Mouse (Mus musculus) liver, embryonic 14.5 days (tissue): ENCODE results near the gene Pgs1. TPM values are rescaled to one million over a fixed set of nuclear protein-coding genes. Genes with fewer than 3 reads are reported as not detected.

Source experiments
- ATAC-seq: fragments of 200-750 bp; cut with Nextera tagmentation; 2 replicates; pipeline ENCODE4 v1.8.0; 2017; ENCODE audit warnings: moderate number of reproducible peaks, mild to moderate bottlenecking, moderate library complexity; ENCODE audit not compliant: insufficient read depth
- DNase-seq, 3 experiments: peaks; one replicate each; pipeline ENCODE4 v3.0.0-alpha.2; 2012 to 2013; ENCODE audit warnings: low read depth in 3 of 3, low spot score in 3 of 3
- H3K27ac ChIP-seq: fragments of 300-500 bp; sonication (generic); 2 replicates; pipeline ENCODE4 v1.5.1; 2014; ENCODE audit warnings: moderate library complexity, mild to moderate bottlenecking, control low read depth, inconsistent platforms
- H3K27me3 ChIP-seq: fragments of 300-500 bp; sonication (generic); 2 replicates; pipeline ENCODE4 v1.6.1; 2014; ENCODE audit warnings: mild to moderate bottlenecking, low read length, moderate library complexity; ENCODE audit not compliant: control insufficient read depth, insufficient read depth
- H3K36me3 ChIP-seq: fragments of 300-500 bp; sonication (generic); replicated peaks from 2 replicates; pipeline ENCODE4 v1.6.1; 2014; ENCODE audit warnings: low read depth; ENCODE audit not compliant: control insufficient read depth, insufficient read depth
- H3K4me1 ChIP-seq, 2 experiments: fragments of 200-500 bp in 1 of 2; fragments of 300-500 bp in 1 of 2; sonication (generic) in 1 of 2; replicated peaks; 2 replicates each; pipeline ENCODE4 v1.6.1; 2012 to 2014; ENCODE audit warnings: antibody characterized with exemption in 1 of 2, inconsistent platforms in 1 of 2, low read length in 1 of 2; ENCODE audit not compliant: control insufficient read depth in 2 of 2, insufficient read depth in 2 of 2
- H3K4me2 ChIP-seq: fragments of 300-500 bp; sonication (generic); 2 replicates; pipeline ENCODE4 v1.6.1; 2014; ENCODE audit warnings: low read depth, mild to moderate bottlenecking, control low read depth, moderate library complexity
- H3K4me3 ChIP-seq, 2 experiments: fragments of 200-500 bp in 1 of 2; fragments of 300-500 bp in 1 of 2; sonication (generic) in 1 of 2; 2 replicates each; pipeline ENCODE4 v1.5.1; 2012 to 2014; ENCODE audit warnings: low read depth in 2 of 2, low read length in 2 of 2, mild to moderate bottlenecking in 2 of 2, control low read depth in 1 of 2, inconsistent platforms in 1 of 2, moderate library complexity in 1 of 2; ENCODE audit not compliant: insufficient read depth in 1 of 2
- H3K9ac ChIP-seq: fragments of 300-500 bp; sonication (generic); replicated peaks from 2 replicates; pipeline ENCODE4 v1.6.1; 2014; ENCODE audit warnings: mild to moderate bottlenecking, control low read depth, moderate library complexity
- H3K9me3 ChIP-seq: fragments of 300-500 bp; sonication (generic); 2 replicates; pipeline ENCODE4 v1.6.1; 2016; ENCODE audit warnings: low read length, mixed read lengths; ENCODE audit not compliant: control insufficient read depth
- CTCF ChIP-seq: IDR thresholded peaks from 2 replicates; pipeline ENCODE4 v1.5.1; 2016; ENCODE audit warnings: antibody characterized with exemption, low read depth, control low read depth
- EP300 ChIP-seq: IDR thresholded peaks from 2 replicates; pipeline ENCODE4 v1.6.1; 2016; ENCODE audit warnings: antibody characterized with exemption, low read depth
- WGBS: fragments of 180-500 bp; shearing (Covaris S2); extraction: QIAGEN DNeasy Blood & Tissue Kit; methylation state at CpG from one replicate; pipeline ENCODE4 v1.1.7; 2014; ENCODE audit not compliant: insufficient replicate concordance; 5-methylcytosine and 5-hydroxymethylcytosine counted together
- polyA plus RNA-seq, 2 experiments: library from polyadenylated mRNA; depleted of rRNA in 1 of 2; stranded (reverse) in 1 of 2; unstranded in 1 of 2; fragments of >200 nt; fragmentation: Nextera tagmentation in 1 of 2; extraction: Ambion mirVana in 1 of 2; gene quantifications; 2 replicates each; pipeline versions ENCODE4 v1.2.1 to v1.2.3; 2012 to 2014

Gene Pgs1
- polyA plus RNA-seq, 2 experiments = 11.2 to 12.9 TPM

DNA sequence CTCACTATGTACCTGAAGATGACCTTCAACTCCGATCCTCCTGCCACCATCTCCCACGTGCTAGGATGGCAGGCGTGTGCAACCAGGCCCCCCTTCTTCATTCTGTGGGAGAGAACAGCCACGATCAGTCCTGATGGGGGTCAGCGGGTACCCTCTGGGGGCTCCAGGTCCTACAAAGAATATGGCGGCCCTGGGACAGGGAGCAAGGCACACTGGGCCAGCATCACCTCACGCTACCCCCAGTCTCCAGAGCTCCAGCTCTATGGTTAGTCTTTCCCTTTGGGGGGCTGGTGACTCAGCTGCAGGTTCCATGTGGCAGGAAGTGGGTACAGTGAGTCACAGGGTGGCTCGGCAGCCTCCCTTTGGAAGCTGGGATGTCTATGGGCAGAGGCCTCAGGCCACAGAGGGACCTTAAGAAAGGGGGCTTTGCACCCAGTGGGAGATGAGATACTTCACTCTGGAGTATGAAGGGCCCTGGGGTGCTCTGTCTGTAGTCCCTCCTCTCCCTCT lies 44.7 kb upstream of the Pgs1 start:
- Histone ChIP-seq H3K9ac (no peak overlapping the region), H3K9me3 (no peaks in the 10 kb centered on the region), H3K4me1 (peaks cover 0 to 4% of the 10 kb centered on the region in 2 experiments; a peak in 2 of 4 replicates), H3K4me3 (no peak overlapping the region), H3K36me3 (no peaks in the 10 kb centered on the region), H3K27ac (no peak overlapping the region), H3K27me3 (no peaks in the 10 kb centered on the region; the same call in 1 of the 2 replicates), H3K4me2 (no peak overlapping the region)
- WGBS = 57% methylated on average over 8 of the region's 8 CpGs
- DNase-seq (no peak), ATAC-seq (no peak)
- TF ChIP-seq EP300 (no peak), CTCF (no peak)

DNA sequence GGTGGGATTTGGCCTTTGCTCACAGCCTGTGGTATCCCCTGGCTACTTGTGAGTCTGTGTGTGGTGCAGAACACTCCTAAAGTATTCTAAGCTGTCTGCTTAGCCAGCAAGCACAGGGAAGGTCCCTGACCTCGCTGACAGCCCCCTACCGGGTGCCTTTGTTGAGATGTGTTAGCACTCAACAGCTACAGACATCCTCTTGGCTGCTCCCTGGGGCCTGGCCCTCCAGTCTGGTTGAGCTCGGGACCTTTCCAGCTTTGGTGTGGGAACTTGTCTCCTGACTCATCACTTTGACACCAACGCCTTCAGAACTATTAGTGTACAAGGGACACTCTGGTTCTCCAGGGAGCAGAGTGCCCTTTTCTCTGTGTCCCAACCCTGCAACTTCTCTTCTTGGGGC lies 44.2 kb upstream of the Pgs1 start:
- Histone ChIP-seq H3K4me1 (peaks cover 0 to 4% of the 10 kb centered on the region in 2 experiments; a peak in 2 of 4 replicates), H3K27ac (no peak overlapping the region), H3K4me3 (no peak overlapping the region), H3K9ac (no peak overlapping the region), H3K36me3 (no peaks in the 10 kb centered on the region), H3K9me3 (no peaks in the 10 kb centered on the region), H3K27me3 (no peaks in the 10 kb centered on the region), H3K4me2 (no peak overlapping the region)
- TF ChIP-seq EP300 (no peak), CTCF (no peak)
- WGBS = 40% methylated on average over 4 of the region's 4 CpGs
- ATAC-seq = no peak
- DNase-seq = no peak

DNA sequence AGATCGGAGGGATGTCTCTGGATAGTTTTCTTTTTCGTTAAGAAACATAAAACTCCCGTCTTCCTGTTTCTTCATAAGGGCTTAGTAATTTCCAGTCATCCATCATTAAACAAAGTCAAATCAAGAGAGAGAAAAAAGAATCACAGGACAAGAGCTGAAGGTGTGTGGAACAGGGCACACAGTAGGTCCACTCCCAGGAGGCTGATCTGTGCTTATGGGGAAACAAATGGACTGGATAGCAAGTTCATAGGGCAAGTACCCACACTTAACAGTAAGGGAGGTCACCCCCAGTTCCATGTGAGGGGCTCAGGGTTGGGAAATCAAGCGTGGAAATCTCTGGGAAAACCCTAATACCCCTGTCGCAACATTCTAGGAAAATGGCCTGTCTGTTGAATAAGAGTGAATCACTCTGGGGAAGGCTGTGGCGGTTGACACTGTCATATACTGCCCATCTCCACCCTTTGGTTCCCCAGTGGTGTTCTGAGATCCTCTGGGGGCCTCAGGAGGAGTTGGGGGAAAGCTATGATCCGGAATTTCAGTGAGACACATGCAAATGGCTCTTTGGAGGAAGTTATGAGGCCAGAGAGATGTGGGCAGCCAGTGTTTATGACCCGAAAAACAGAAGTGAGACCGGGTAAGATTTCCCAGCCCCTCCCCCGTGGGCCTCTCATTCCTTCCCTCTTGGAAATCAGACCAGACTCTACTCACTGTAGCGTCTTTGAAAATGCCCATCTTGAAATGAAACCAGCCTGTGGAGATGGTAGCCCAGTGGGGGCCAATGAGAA lies 39.7 kb upstream of the Pgs1 start:
- no peaks in the 10 kb centered on the region for H3K9me3 ChIP-seq
- no peaks in the 10 kb centered on the region; a peak in 1 of 4 replicates for H3K4me1 ChIP-seq
- TF ChIP-seq EP300 (no peak), CTCF (no peak)
- no peak overlapping the region for H3K4me3 ChIP-seq
- peaks cover 23% of the 10 kb centered on the region for H3K27me3 ChIP-seq
- 34% methylated on average over 11 of the region's 11 CpGs for WGBS
- H3K9ac ChIP-seq = no peak overlapping the region
- no peaks in the 10 kb centered on the region for H3K36me3 ChIP-seq
- H3K4me2 ChIP-seq = no peak overlapping the region
- DNase-seq = no peak
- no peak for ATAC-seq
- no peak overlapping the region for H3K27ac ChIP-seq

DNA sequence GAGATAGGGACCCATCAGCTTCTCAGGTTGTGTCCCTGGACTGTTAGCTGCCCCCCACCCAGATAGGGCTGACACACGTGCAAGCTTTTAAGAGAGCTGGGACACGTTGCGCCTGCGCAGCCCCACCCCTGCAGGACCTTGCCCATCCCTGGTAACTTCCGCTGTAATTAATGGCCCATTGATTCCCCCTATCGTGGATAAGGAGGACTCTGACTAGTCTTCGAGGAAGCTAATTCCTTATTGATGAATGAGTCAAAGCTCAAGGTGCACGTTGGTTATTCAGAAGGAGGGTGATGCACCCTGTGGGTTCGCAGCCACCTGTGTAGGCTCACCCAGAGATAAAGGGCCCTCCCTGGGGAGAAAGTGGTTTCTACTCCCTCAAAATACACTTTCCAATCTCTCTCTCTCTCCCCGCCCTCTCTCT lies 39.1 kb upstream of the Pgs1 start:
- TF ChIP-seq EP300 (no peak), CTCF (no peak)
- WGBS = 40% methylated on average over 10 of the region's 10 CpGs
- peaks cover 26% of the 10 kb centered on the region for H3K27me3 ChIP-seq
- ATAC-seq = no peak
- no peak overlapping the region for H3K4me3 ChIP-seq
- no peaks in the 10 kb centered on the region; a peak in 1 of 4 replicates for H3K4me1 ChIP-seq
- H3K9ac ChIP-seq = no peak overlapping the region
- no peaks in the 10 kb centered on the region for H3K9me3 ChIP-seq
- H3K4me2 ChIP-seq = no peak overlapping the region
- H3K27ac ChIP-seq = no peak overlapping the region
- no peaks in the 10 kb centered on the region for H3K36me3 ChIP-seq
- DNase-seq = no peak

DNA sequence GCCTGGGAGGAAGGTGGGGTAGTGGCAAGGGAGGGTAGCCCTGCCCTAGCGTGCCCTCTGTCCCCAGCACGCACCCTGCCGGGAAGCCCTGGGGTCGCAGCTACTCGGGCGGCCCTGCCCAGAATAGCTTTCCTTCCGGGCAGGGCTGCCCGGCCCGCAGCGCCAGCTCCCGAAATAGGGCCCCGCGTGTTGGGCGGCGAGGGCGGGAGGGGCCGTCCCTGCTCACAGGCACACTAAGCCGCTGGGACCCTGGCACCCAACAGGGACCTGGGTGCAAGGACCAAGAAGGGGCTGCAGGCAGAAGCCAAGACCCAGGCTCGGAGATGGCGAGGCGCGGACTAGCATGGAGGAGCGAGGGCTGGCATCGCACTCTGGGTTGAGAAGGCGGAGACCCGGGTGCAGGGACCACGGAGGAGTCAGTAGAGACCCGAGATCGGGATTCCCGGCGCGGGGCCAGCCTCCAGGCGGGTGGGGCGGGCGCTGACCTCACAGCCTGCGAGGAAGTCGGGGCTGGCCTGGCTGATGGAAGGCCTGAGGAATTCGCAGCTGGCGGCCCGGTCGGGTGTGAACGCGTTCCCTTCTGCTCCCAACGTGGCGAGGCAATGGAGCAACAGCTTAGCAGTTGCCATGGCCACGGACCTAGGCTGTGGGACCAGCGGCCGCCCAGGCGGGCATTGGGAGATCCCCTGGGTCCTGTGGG lies 36.5 kb upstream of the Pgs1 start:
- H3K27ac ChIP-seq = no peak overlapping the region
- 5% methylated on average over 49 of the region's 49 CpGs for WGBS

More for the DNA sequence above, 36.5 kb upstream of the Pgs1 start:
- Histone ChIP-seq H3K9ac (no peak overlapping the region), H3K27me3 (peaks cover 26% of the 10 kb centered on the region), H3K4me1 (no peaks in the 10 kb centered on the region; a peak in 2 of 4 replicates), H3K9me3 (no peaks in the 10 kb centered on the region), H3K4me3 (peak overlapping the region in 1 of 2 experiments; percentile 34; a peak in 1 of 4 replicates), H3K36me3 (no peaks in the 10 kb centered on the region), H3K4me2 (peak overlapping the region; percentile 61)
- TF ChIP-seq CTCF (0 out of 2 replicates have a peak, but pooled peaks have one; percentile 16), EP300 (no peak)
- peak; percentile 41 for ATAC-seq
- no peak for DNase-seq
